Mouse (Mus musculus): ENCODE data around the gene Afg1l. TPM values are rescaled to one million over a fixed set of nuclear protein-coding genes. Genes with fewer than 3 reads are reported as not detected.

Afg1l gene
- 1 to 10 TPM; 1.2 to 8.1 TPM for polyA plus RNA-seq (2012; fragmentation: generic; extraction: Trizol)

GRCm38 (mm10) chr10:42478341-42478720 is at the start of gene Afg1l:
Gene Afg1l, minus strand, starts transcription at chr10:42478565.

GRCm38 (mm10) chr10:42501775-42502348 is 23.5 kb upstream of the Afg1l start, which contains the start of gene Snx3:
Gene Snx3, plus strand, starts transcription at chr10:42502030.

GRCm38 (mm10) chr10:42276507-42277345 is 201.6 kb downstream of the Afg1l start, which contains the start of gene Foxo3:
Gene Foxo3, minus strand, starts transcription at chr10:42276755.

Other genes with a start within 250 kb of the Afg1l start
- 10 to 100 TPM in 1 of 2 experiments, 1 to 10 TPM in 1; 2.6 to 15.9 TPM for gene Foxo3, start 201.8 kb downstream of the Afg1l start, polyA plus RNA-seq (2012; fragmentation: generic; extraction: Trizol)
- gene Snx3, start 23.5 kb upstream of the Afg1l start, polyA plus RNA-seq (2012; fragmentation: generic; extraction: Trizol), result 100 to 1,000 TPM; 194 to 325 TPM
- gene Nr2e1, start 105.1 kb upstream of the Afg1l start, polyA plus RNA-seq (2012; fragmentation: generic; extraction: Trizol), result not detected
- 1 to 10 TPM in 1 of 2 experiments, under 1 TPM in 1; 0.54 to 7.0 TPM for gene Ostm1, start 105.3 kb upstream of the Afg1l start, polyA plus RNA-seq (2012; fragmentation: generic; extraction: Trizol)